In genomic region chr10:34341014-34341413, GRCm38 (mm10) we compare ENCODE assay signal across 30 mouse cellular contexts. TPM values are rescaled to one million over a fixed set of nuclear protein-coding genes. Genes with fewer than 3 reads are reported as not detected.
"Had no signal": no experiment of that assay in that cellular context is flagged by ENCODE, and none has a peak within 500 bp of the region (broad histone marks: within the 10 kb centered on the region; RNA-seq: fewer than 3 reads in every experiment).

No protein-coding gene starts in this region.

- H3K9me3 ChIP-seq: embryonic facial prominence, embryonic 12.5 days; embryonic facial prominence, embryonic 13.5 days; embryonic facial prominence, embryonic 15.5 days; forebrain, embryonic 10.5 days; forebrain, embryonic 12.5 days; forebrain, embryonic 13.5 days; forebrain, embryonic 15.5 days had no signal

- ATAC-seq: forebrain, embryonic 13.5 days; forebrain, embryonic 14.5 days; forebrain, embryonic 15.5 days; forebrain, embryonic 16.5 days; forebrain, postnatal 0 days had no signal

- H3K27ac ChIP-seq: embryonic facial prominence, embryonic 12.5 days; embryonic facial prominence, embryonic 13.5 days; embryonic facial prominence, embryonic 15.5 days; forebrain, embryonic 10.5 days; forebrain, embryonic 12.5 days; forebrain, embryonic 13.5 days; forebrain, embryonic 15.5 days; gastrocnemius, adult 2 months; heart, adult 2 months had no signal

- H3K4me3 ChIP-seq: embryonic facial prominence, embryonic 12.5 days; embryonic facial prominence, embryonic 13.5 days; embryonic facial prominence, embryonic 15.5 days; erythroblast, embryonic 14.5 days; forebrain, embryonic 10.5 days; forebrain, embryonic 12.5 days; forebrain, embryonic 13.5 days; forebrain, embryonic 15.5 days; gastrocnemius, adult 2 months; heart, adult 2 months had no signal

- H3K4me2 ChIP-seq: embryonic facial prominence, embryonic 12.5 days; embryonic facial prominence, embryonic 13.5 days; embryonic facial prominence, embryonic 15.5 days; forebrain, embryonic 12.5 days; forebrain, embryonic 13.5 days; forebrain, embryonic 15.5 days had no signal

- H3K9ac ChIP-seq: embryonic facial prominence, embryonic 12.5 days; embryonic facial prominence, embryonic 13.5 days; embryonic facial prominence, embryonic 15.5 days; forebrain, embryonic 12.5 days; forebrain, embryonic 13.5 days; forebrain, embryonic 15.5 days; forebrain, postnatal 0 days had no signal

- H3K4me1 ChIP-seq: embryonic facial prominence, embryonic 12.5 days; embryonic facial prominence, embryonic 13.5 days; embryonic facial prominence, embryonic 15.5 days; forebrain, embryonic 10.5 days; forebrain, embryonic 12.5 days; forebrain, embryonic 13.5 days; forebrain, embryonic 15.5 days had no signal

- H3K27me3 ChIP-seq: embryonic facial prominence, embryonic 12.5 days; embryonic facial prominence, embryonic 13.5 days; embryonic facial prominence, embryonic 15.5 days; forebrain, embryonic 12.5 days; forebrain, embryonic 13.5 days; forebrain, embryonic 15.5 days had no signal

- H3K36me3 ChIP-seq: embryonic facial prominence, embryonic 12.5 days; embryonic facial prominence, embryonic 13.5 days; embryonic facial prominence, embryonic 15.5 days; forebrain, embryonic 10.5 days; forebrain, embryonic 12.5 days; forebrain, embryonic 15.5 days had no signal

- DNase-seq: cerebellum, adult 18-20 months; cerebellum, adult 2 months; cerebellum, adult 8-10 months; cerebellum, adult 9-10 months; cerebellum, adult 9-11 months; cerebellum, postnatal 10 days; cerebellum, postnatal 14 days; cerebellum, postnatal 25 days; cerebellum, postnatal 36 days; embryo, embryonic 11 days; forebrain, postnatal 0 days; gastrocnemius, adult 2 months; gastrocnemius, postnatal 10 days; gastrocnemius, postnatal 14 days; gastrocnemius, postnatal 25 days; gastrocnemius, postnatal 36 days; heart, adult 11 months; heart, adult 18-20 months; heart, adult 2 months had no signal

RNA-seq across cellular contexts. Expression of gene Tspyl4, which starts 43.8 kb away (rescaled TPM):
- polyA plus RNA-seq: erythroblast, embryonic 14.5 days had no signal

RNA-seq across cellular contexts. Expression of gene Col10a1, which starts 48.8 kb away (rescaled TPM):
- polyA plus RNA-seq: erythroblast, embryonic 14.5 days; forebrain, embryonic 14.5 days; gonadal fat pad, adult 2 months had no signal
